Mouse (Mus musculus): ENCODE measurements around the gene Nr4a1. TPM values are rescaled to one million over a fixed set of nuclear protein-coding genes. Genes with fewer than 3 reads are reported as not detected.
A peak's percentile ranks its signal among the peaks of the same experiment; 100 is the strongest.

Gene Nr4a1
- polyA plus RNA-seq, 1 experiment from 2014 or later, result 9.5 TPM

DNA sequence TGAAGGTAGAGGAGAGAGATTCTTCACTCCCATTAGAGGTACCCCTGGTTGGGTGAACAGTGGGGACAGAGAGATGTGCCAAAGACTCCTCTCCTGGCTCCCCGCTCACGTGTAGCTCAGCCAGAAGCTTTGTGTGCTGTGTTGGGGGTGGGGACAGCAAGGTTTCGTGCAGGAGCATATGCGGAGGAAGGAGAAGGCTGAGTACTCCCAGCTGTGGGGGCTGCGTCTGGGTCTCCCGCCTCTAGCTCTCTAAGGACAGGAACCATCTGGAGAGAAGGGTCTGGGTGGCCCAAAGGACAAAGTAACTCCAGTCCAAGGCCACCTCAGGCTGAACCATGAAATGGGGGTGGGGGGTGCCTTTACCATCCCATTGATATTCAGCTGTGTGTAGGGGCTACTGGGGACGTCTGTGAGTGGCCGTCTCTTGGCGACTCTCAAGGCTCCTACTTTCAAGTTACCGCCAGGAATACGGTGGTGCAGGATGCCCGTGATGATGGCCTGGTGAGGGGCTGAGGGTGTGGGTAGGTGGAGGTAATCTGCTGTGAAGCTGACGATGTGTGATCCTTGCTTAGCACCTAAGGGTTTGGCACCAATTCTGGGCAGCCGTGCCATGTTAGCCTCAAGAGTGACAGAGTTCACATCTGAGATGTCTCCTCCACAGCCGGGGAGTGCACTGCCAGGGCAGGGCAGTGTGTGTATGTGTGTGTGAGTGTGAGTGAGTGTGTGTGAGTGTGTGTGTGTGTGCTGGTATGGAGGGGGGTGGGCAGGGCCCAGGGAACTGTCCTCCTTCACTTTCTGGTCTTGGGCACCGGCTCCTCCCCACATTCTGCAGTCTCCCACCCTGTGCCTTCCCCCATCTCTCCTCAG lies 40.2 kb downstream of the Nr4a1 start:
- WGBS, result 23% methylated on average over 16 of the region's 16 CpGs
- ATAC-seq (replicated peaks; ENCODE audit: low FRiP score, low read depth) (peak; percentile 65), DNase-seq (ENCODE audit: low spot score) (peak; percentile 96)
- Histone ChIP-seq H3K4me1 (replicated peaks; ENCODE audit: insufficient read depth, low read length) (peaks cover 14% of the 10 kb centered on the region; the same call in 1 of the 2 replicates), H3K4me3 (replicated peaks; ENCODE audit: low read depth, low read length) (peak overlapping the region; percentile 35), H3K27me3 (ENCODE audit: insufficient read depth, low read length) (no peaks in the 10 kb centered on the region), H3K36me3 (ENCODE audit: insufficient read depth, low read length) (peaks cover 13% of the 10 kb centered on the region), H3K9me3 (replicated peaks; ENCODE audit: low read length) (no peaks in the 10 kb centered on the region), H3K4me2 (ENCODE audit: low read length) (peak overlapping the region; percentile 53), H3K9ac (ENCODE audit: low read depth, low read length) (peak overlapping the region; percentile 59), H3K27ac (peak overlapping the region; percentile 87)
- no peak for TF ChIP-seq CTCF (IDR thresholded peaks at IDR 0.05; ENCODE audit: low read depth)

- H3K4me1 ChIP-seq (replicated peaks; ENCODE audit: insufficient read depth, low read length), result peaks cover 14% of the 10 kb centered on the region; the same call in 1 of the 2 replicates
- peak overlapping the region; percentile 87 for H3K27ac ChIP-seq
- 0 out of 2 replicates have a peak overlapping the region, but pooled peaks have one; percentile 35 for H3K4me3 ChIP-seq (replicated peaks; ENCODE audit: low read depth, low read length)
- ATAC-seq (replicated peaks; ENCODE audit: low FRiP score, low read depth) (no peak), DNase-seq (ENCODE audit: low spot score) (peak; percentile 69)
- 50% methylated on average over 7 of the region's 7 CpGs for WGBS
- peak overlapping the region; percentile 53; the same call in 1 of the 2 replicates for H3K4me2 ChIP-seq (ENCODE audit: low read length)
- H3K9ac ChIP-seq (ENCODE audit: low read depth, low read length), result 0 out of 2 replicates have a peak overlapping the region, but pooled peaks have one; percentile 1
- no peak for TF ChIP-seq CTCF (IDR thresholded peaks at IDR 0.05; ENCODE audit: low read depth)
- no peaks in the 10 kb centered on the region for H3K27me3 ChIP-seq (ENCODE audit: insufficient read depth, low read length)
- H3K9me3 ChIP-seq (replicated peaks; ENCODE audit: low read length), result no peaks in the 10 kb centered on the region
- H3K36me3 ChIP-seq (ENCODE audit: insufficient read depth, low read length), result peaks cover 8% of the 10 kb centered on the region
Observed at GRCm38 (mm10) chr15:101295106-101295505, 41.0 kb downstream of the Nr4a1 start.

- ATAC-seq (replicated peaks; ENCODE audit: low FRiP score, low read depth) (no peak), DNase-seq (ENCODE audit: low spot score) (no peak)
- peaks cover 14% of the 10 kb centered on the region; the same call in 1 of the 2 replicates for H3K4me1 ChIP-seq (replicated peaks; ENCODE audit: insufficient read depth, low read length)
- no peak for TF ChIP-seq CTCF (IDR thresholded peaks at IDR 0.05; ENCODE audit: low read depth)
- no peaks in the 10 kb centered on the region for H3K27me3 ChIP-seq (ENCODE audit: insufficient read depth, low read length)
- no peak overlapping the region for H3K4me2 ChIP-seq (ENCODE audit: low read length)
- peaks cover 2% of the 10 kb centered on the region for H3K36me3 ChIP-seq (ENCODE audit: insufficient read depth, low read length)
- no peak overlapping the region for H3K4me3 ChIP-seq (replicated peaks; ENCODE audit: low read depth, low read length)
- H3K9ac ChIP-seq (ENCODE audit: low read depth, low read length), result 0 out of 2 replicates have a peak overlapping the region, but pooled peaks have one; percentile 31
- H3K27ac ChIP-seq, result peak overlapping the region; percentile 87; the same call in 1 of the 2 replicates
- 88% methylated on average over 10 of the region's 10 CpGs for WGBS
- H3K9me3 ChIP-seq (replicated peaks; ENCODE audit: low read length), result no peaks in the 10 kb centered on the region
Observed at GRCm38 (mm10) chr15:101295616-101296015, 41.5 kb downstream of the Nr4a1 start.

DNA sequence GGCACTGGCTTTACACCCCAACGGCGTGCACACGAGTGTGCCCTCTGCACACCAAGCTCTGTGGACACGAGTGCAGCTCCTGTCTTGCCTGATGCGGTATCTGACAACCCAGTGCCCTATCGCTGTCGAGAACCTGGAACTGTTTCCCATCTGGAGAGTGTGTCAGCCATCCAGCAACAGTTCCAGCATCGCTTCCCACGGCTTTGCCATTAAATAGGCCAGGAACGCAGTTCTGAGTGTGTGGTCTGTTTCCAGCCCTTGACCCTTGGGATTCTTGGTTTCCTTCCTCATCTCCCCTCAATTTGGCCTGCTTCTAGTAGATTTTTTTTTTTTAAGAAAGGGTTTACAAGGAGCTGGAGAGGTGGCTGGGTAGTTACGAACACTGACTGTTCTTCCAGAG lies 42.0 kb downstream of the Nr4a1 start:
- H3K4me3 ChIP-seq (replicated peaks; ENCODE audit: low read depth, low read length), result no peak overlapping the region
- ATAC-seq (replicated peaks; ENCODE audit: low FRiP score, low read depth) (no peak), DNase-seq (ENCODE audit: low spot score) (peak; percentile 58)
- H3K27me3 ChIP-seq (ENCODE audit: insufficient read depth, low read length), result no peaks in the 10 kb centered on the region
- no peaks in the 10 kb centered on the region for H3K36me3 ChIP-seq (ENCODE audit: insufficient read depth, low read length)
- WGBS, result 71% methylated on average over 11 of the region's 11 CpGs
- no peak overlapping the region for H3K4me2 ChIP-seq (ENCODE audit: low read length)
- H3K9ac ChIP-seq (ENCODE audit: low read depth, low read length), result 0 out of 2 replicates have a peak overlapping the region, but pooled peaks have one; percentile 31
- TF ChIP-seq CTCF (IDR thresholded peaks at IDR 0.05; ENCODE audit: low read depth), result no peak
- H3K27ac ChIP-seq, result peak overlapping the region; percentile 87; the same call in 1 of the 2 replicates
- H3K9me3 ChIP-seq (replicated peaks; ENCODE audit: low read length), result no peaks in the 10 kb centered on the region
- H3K4me1 ChIP-seq (replicated peaks; ENCODE audit: insufficient read depth, low read length), result peaks cover 14% of the 10 kb centered on the region; the same call in 1 of the 2 replicates

GRCm38 (mm10) chr15:101297988-101298387 lies 43.9 kb downstream of the Nr4a1 start:
- WGBS, result 33% methylated on average over 7 of the region's 7 CpGs

DNA sequence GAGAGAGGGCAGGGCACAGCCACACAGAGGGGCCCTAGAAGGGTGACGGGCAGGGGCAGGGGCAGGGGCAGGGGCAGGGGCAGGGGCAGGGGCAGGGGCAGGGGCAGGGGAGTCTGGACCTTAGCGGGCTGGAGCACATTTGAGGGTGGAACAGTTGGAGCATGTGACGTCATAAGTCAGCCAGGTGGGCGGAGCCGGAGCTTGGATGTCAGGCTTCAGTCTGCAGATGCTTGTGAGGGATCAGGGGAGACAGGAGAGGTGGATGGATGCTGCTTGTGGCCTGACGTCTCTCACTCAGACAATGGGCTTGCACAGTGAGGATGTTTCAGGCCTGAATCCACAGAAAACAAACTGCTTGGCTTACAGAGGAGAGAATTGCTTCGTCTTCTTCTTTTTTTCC lies 44.5 kb downstream of the Nr4a1 start:
- peak overlapping the region; percentile 15; the same call in 1 of the 2 replicates for H3K4me2 ChIP-seq (ENCODE audit: low read length)
- TF ChIP-seq CTCF (IDR thresholded peaks at IDR 0.05; ENCODE audit: low read depth), result no peak

More at GRCm38 (mm10) chr15:101297988-101298387, 43.9 kb downstream of the Nr4a1 start:
- ATAC-seq (replicated peaks; ENCODE audit: low FRiP score, low read depth) (no peak), DNase-seq (ENCODE audit: low spot score) (no peak)
- Histone ChIP-seq H3K9me3 (replicated peaks; ENCODE audit: low read length) (no peaks in the 10 kb centered on the region), H3K9ac (ENCODE audit: low read depth, low read length) (no peak overlapping the region), H3K27ac (no peak overlapping the region), H3K27me3 (ENCODE audit: insufficient read depth, low read length) (no peaks in the 10 kb centered on the region), H3K36me3 (ENCODE audit: insufficient read depth, low read length) (no peaks in the 10 kb centered on the region), H3K4me3 (replicated peaks; ENCODE audit: low read depth, low read length) (no peak overlapping the region), H3K4me2 (ENCODE audit: low read length) (peak overlapping the region; percentile 15; the same call in 1 of the 2 replicates), H3K4me1 (replicated peaks; ENCODE audit: insufficient read depth, low read length) (peaks cover 12% of the 10 kb centered on the region; the same call in 1 of the 2 replicates)
- TF ChIP-seq CTCF (IDR thresholded peaks at IDR 0.05; ENCODE audit: low read depth), result no peak

More for the DNA sequence above, 44.5 kb downstream of the Nr4a1 start:
- Histone ChIP-seq H3K9ac (ENCODE audit: low read depth, low read length) (no peak overlapping the region), H3K4me1 (replicated peaks; ENCODE audit: insufficient read depth, low read length) (peaks cover 10% of the 10 kb centered on the region; the same call in 1 of the 2 replicates), H3K36me3 (ENCODE audit: insufficient read depth, low read length) (no peaks in the 10 kb centered on the region), H3K27ac (no peak overlapping the region), H3K27me3 (ENCODE audit: insufficient read depth, low read length) (no peaks in the 10 kb centered on the region), H3K4me3 (replicated peaks; ENCODE audit: low read depth, low read length) (no peak overlapping the region), H3K9me3 (replicated peaks; ENCODE audit: low read length) (no peaks in the 10 kb centered on the region)
- ATAC-seq (replicated peaks; ENCODE audit: low FRiP score, low read depth), result no peak
- peak; percentile 55 for DNase-seq (ENCODE audit: low spot score)
- WGBS, result 28% methylated on average over 7 of the region's 7 CpGs

Measured in kidney, postnatal 0 days (tissue).